Mouse (Mus musculus) CH12.LX (cell line): Measurements from ENCODE around the gene Ms4a18. TPM values are rescaled to one million over a fixed set of nuclear protein-coding genes. Genes with fewer than 3 reads are reported as not detected.

Source experiments
- DNase-seq: peaks from one replicate; pipeline ENCODE4 v3.0.0-alpha.2; 2013; ENCODE audit errors: extremely low read depth
- H3K27ac ChIP-seq: 2 replicates; pipeline ENCODE4 v1.5.1; 2012; ENCODE audit warnings: low read depth, mild to moderate bottlenecking, control low read depth, moderate library complexity; ENCODE audit not compliant: insufficient read depth
- H3K27me3 ChIP-seq: replicated peaks from 2 replicates; pipeline ENCODE3; 2012; ENCODE audit warnings: inconsistent platforms
- H3K36me3 ChIP-seq, 2 experiments: replicated peaks in 1 of 2; 2 replicates each; pipeline versions ENCODE3 to v1.6.1; 2012; ENCODE audit warnings: inconsistent platforms in 1 of 2, low read length in 1 of 2, mild to moderate bottlenecking in 1 of 2, mixed read lengths in 1 of 2, moderate library complexity in 1 of 2; ENCODE audit not compliant: control insufficient read depth in 1 of 2, insufficient read depth in 1 of 2
- H3K4me1 ChIP-seq, 2 experiments: 2 replicates each; pipeline ENCODE4 v1.6.1; 2012; ENCODE audit warnings: inconsistent platforms in 1 of 2, moderate library complexity in 1 of 2; ENCODE audit not compliant: insufficient read depth in 2 of 2, control insufficient read depth in 1 of 2
- H3K4me2 ChIP-seq: 2 replicates; pipeline ENCODE4 v1.6.1; 2012; ENCODE audit warnings: low read depth, mild to moderate bottlenecking, control low read depth; ENCODE audit not compliant: poor library complexity, insufficient read depth, severe bottlenecking
- H3K4me3 ChIP-seq, 3 experiments: fragments of 150-350 bp in 1 of 3; sonication (generic) in 1 of 3; replicated peaks in 1 of 3; 2 replicates each; pipeline versions ENCODE3 to v1.5.1; 2011 to 2012; ENCODE audit warnings: low read depth in 2 of 3, low read length in 2 of 3, mild to moderate bottlenecking in 2 of 3, moderate library complexity in 2 of 3, control low read depth in 1 of 3, improper control_type of control experiment in 1 of 3, inconsistent platforms in 1 of 3, mixed read lengths in 1 of 3; ENCODE audit not compliant: poor library complexity in 1 of 3
- H3K79me2 ChIP-seq: replicated peaks from 2 replicates; pipeline ENCODE4 v1.6.1; 2012; ENCODE audit warnings: mild to moderate bottlenecking, moderate library complexity; ENCODE audit not compliant: control insufficient read depth, poor library complexity, insufficient read depth, severe bottlenecking; ENCODE audit errors: extremely low read depth
- H3K9ac ChIP-seq: 2 replicates; pipeline ENCODE4 v1.6.1; 2012; ENCODE audit warnings: low read depth, mild to moderate bottlenecking, control low read depth, moderate library complexity; ENCODE audit not compliant: insufficient read depth
- H3K9me3 ChIP-seq: replicated peaks from 2 replicates; pipeline ENCODE3; 2012; ENCODE audit warnings: low read length, inconsistent platforms, mixed read lengths
- CHD1 ChIP-seq: IDR thresholded peaks from 2 replicates; pipeline ENCODE4 v1.6.1; 2012; ENCODE audit warnings: low read depth, low read length, improper control_type of control experiment, inconsistent platforms
- CHD2 ChIP-seq: IDR thresholded peaks from 2 replicates; pipeline ENCODE4 v1.6.1; 2011; ENCODE audit warnings: low read length, improper control_type of control experiment
- CTCF ChIP-seq, 2 experiments: IDR thresholded peaks in 1 of 2; conservative IDR thresholded peaks in 1 of 2; 2 replicates each; pipeline ENCODE4 v1.5.1; 2011 to 2012; ENCODE audit warnings: low read depth in 2 of 2, low read length in 2 of 2, improper control_type of control experiment in 1 of 2, inconsistent platforms in 1 of 2, mild to moderate bottlenecking in 1 of 2, moderate library complexity in 1 of 2
- ETS1 ChIP-seq: conservative IDR thresholded peaks from 2 replicates; pipeline ENCODE4 v1.6.1; 2012; ENCODE audit warnings: low read depth, mild to moderate bottlenecking, inconsistent platforms, low read length, improper control_type of control experiment, moderate library complexity
- GABPA ChIP-seq: IDR thresholded peaks from 2 replicates; pipeline ENCODE4 v1.6.1; 2012; ENCODE audit warnings: low read depth, low read length, improper control_type of control experiment, inconsistent platforms; ENCODE audit not compliant: insufficient replicate concordance
- HCFC1 ChIP-seq: IDR thresholded peaks from 2 replicates; pipeline ENCODE4 v1.6.1; 2012; ENCODE audit warnings: low read depth, mild to moderate bottlenecking, inconsistent platforms, low read length, improper control_type of control experiment
- JUND ChIP-seq: conservative IDR thresholded peaks from 2 replicates; pipeline ENCODE4 v1.6.1; 2011; ENCODE audit warnings: low read depth, low read length, improper control_type of control experiment
- KAT2A ChIP-seq: IDR thresholded peaks from 2 replicates; pipeline ENCODE4 v1.6.1; 2012; ENCODE audit warnings: low read length, improper control_type of control experiment, inconsistent platforms; ENCODE audit not compliant: insufficient replicate concordance
- MAFK ChIP-seq: IDR thresholded peaks from 2 replicates; pipeline ENCODE4 v1.6.1; 2011; ENCODE audit warnings: low read length, improper control_type of control experiment; ENCODE audit not compliant: insufficient replicate concordance
- MAX ChIP-seq: IDR thresholded peaks from 2 replicates; pipeline ENCODE4 v1.6.1; 2011; ENCODE audit warnings: low read length, improper control_type of control experiment
- MAZ ChIP-seq: IDR thresholded peaks from 2 replicates; pipeline ENCODE4 v1.6.1; 2012; ENCODE audit warnings: low read depth, mild to moderate bottlenecking, inconsistent platforms, low read length, improper control_type of control experiment, moderate library complexity
- MXI1 ChIP-seq: IDR thresholded peaks from 2 replicates; pipeline ENCODE4 v1.6.1; 2011; ENCODE audit warnings: mild to moderate bottlenecking, low read depth, low read length, improper control_type of control experiment
- PAX5 ChIP-seq: IDR thresholded peaks from 2 replicates; pipeline ENCODE4 v1.6.1; 2012; ENCODE audit warnings: low read length, inconsistent platforms, mixed read lengths
- POLR2AphosphoS2 ChIP-seq: IDR thresholded peaks from 2 replicates; pipeline ENCODE4 v1.6.1; 2011; ENCODE audit warnings: low read depth, low read length, improper control_type of control experiment
- SIN3A ChIP-seq: IDR thresholded peaks from 2 replicates; pipeline ENCODE4 v1.6.1; 2012; ENCODE audit warnings: low read length, improper control_type of control experiment, inconsistent platforms
- USF1 ChIP-seq: IDR thresholded peaks from 2 replicates; pipeline ENCODE4 v1.6.1; 2014; ENCODE audit warnings: low read depth, mild to moderate bottlenecking, inconsistent platforms, low read length, improper control_type of control experiment
- ZKSCAN1 ChIP-seq: IDR thresholded peaks from 2 replicates; pipeline ENCODE4 v1.6.1; 2012; ENCODE audit warnings: low read depth, inconsistent platforms, low read length, improper control_type of control experiment, borderline replicate concordance
- ZNF384 ChIP-seq: IDR thresholded peaks from 2 replicates; pipeline ENCODE4 v1.6.1; 2012; ENCODE audit warnings: low read depth, low read length, improper control_type of control experiment, inconsistent platforms
- dilution Hi-C: fragments of 300-500 bp; cut with MboI; formaldehyde crosslinking; loops from 2 replicates; pipeline ENCODE4 v1.14.3; 2020; ENCODE audit warnings: low sequenced_read_pairs; ENCODE audit not compliant: extremely low pct_unique_long_range_greater_than_20kb, extremely low pct_ligation_motif_present
- in situ Hi-C: fragments of 300-500 bp; cut with MboI; formaldehyde crosslinking; loops from 3 replicates; pipeline ENCODE4 v1.14.3; 2019; ENCODE audit warnings: low sequenced_read_pairs, low pct_ligation_motif_present, low pct_unique_long_range_greater_than_20kb, mixed read lengths
- polyA plus RNA-seq: library from polyadenylated mRNA; unstranded; fragments of >175 nt; gene quantifications from 2 replicates; pipeline ENCODE4 v1.2.1, GENCODE M21; 2012; ENCODE audit warnings: low read depth; ENCODE audit not compliant: insufficient read length
- total RNA-seq, 2 experiments: library from RNA; depleted of rRNA; stranded (reverse); fragments of 300-350 nt in 1 of 2; fragments of >200 nt in 1 of 2; gene quantifications; 2 replicates each; pipeline ENCODE4 v1.2.3; 2012 to 2014

Ms4a18 gene
- total and polyA plus RNA-seq, 3 experiments, result not detected

- H3K4me1 ChIP-seq, result peaks cover 21 to 47% of the 10 kb centered on the region in 2 experiments
- H3K27me3 ChIP-seq, result peaks cover 19% of the 10 kb centered on the region
- H3K79me2 ChIP-seq, result peaks cover 31% of the 10 kb centered on the region
- no peak overlapping the region for H3K27ac ChIP-seq
- H3K4me2 ChIP-seq, result peak overlapping the region; percentile 95
- peak overlapping the region; percentile 54 for H3K9ac ChIP-seq
- in situ Hi-C loops, result no loop called here
- peaks cover 19 to 38% of the 10 kb centered on the region in 2 experiments for H3K36me3 ChIP-seq
- peak overlapping the region; percentile 76 to 91 (median 85) for H3K4me3 ChIP-seq
- TF ChIP-seq POLR2AphosphoS2 (no peak), KAT2A (no peak), MAX (no peak), CTCF (conservative IDR thresholded peaks at IDR 0.05 in 1 of 2, IDR thresholded peaks at IDR 0.05 in 1 of 2; ENCODE audit: low read depth in 2 of 2, low read length in 2 of 2) (no peak), JUND (no peak), GABPA (no peak), MAFK (no peak), HCFC1 (no peak), USF1 (no peak), CHD1 (no peak), ZNF384 (no peak), PAX5 (no peak), MAZ (no peak), ZKSCAN1 (no peak), CHD2 (no peak), SIN3A (no peak), ETS1 (no peak)
- TF ChIP-seq, all 38 proteins: peak for 0
- dilution Hi-C loops, result no loop called here
- no peak for DNase-seq
- no peaks in the 10 kb centered on the region for H3K9me3 ChIP-seq
These were observed 69.4 kb downstream of the Ms4a18 start for GRCm38 (mm10) chr19:10948416-10948815.

GRCm38 (mm10) chr19:10947219-10947618 lies 70.6 kb downstream of the Ms4a18 start:
- peak overlapping the region; percentile 54 for H3K9ac ChIP-seq
- H3K4me2 ChIP-seq, result peak overlapping the region; percentile 95
- DNase-seq, result no peak
- H3K36me3 ChIP-seq, result peaks cover 30 to 50% of the 10 kb centered on the region in 2 experiments
- H3K4me1 ChIP-seq, result peaks cover 21 to 50% of the 10 kb centered on the region in 2 experiments
- H3K79me2 ChIP-seq, result peaks cover 31% of the 10 kb centered on the region
- no peak overlapping the region for H3K27ac ChIP-seq
- dilution Hi-C loops, result no loop called here
- H3K9me3 ChIP-seq, result no peaks in the 10 kb centered on the region
- in situ Hi-C loops, result no loop called here
- H3K27me3 ChIP-seq, result peaks cover 15% of the 10 kb centered on the region
- TF ChIP-seq MXI1 (no peak), ZKSCAN1 (no peak)
- H3K4me3 ChIP-seq, result peak overlapping the region; percentile 76 to 91 (median 85)

Other genes with a start within 250 kb of the Ms4a18 start
- 0.08 and 0.17 TPM in 2 replicates for gene Cd6, start 188.0 kb downstream of the Ms4a18 start, total RNA-seq (2012; rRNA removed)
- gene Cd6, start 188.0 kb downstream of the Ms4a18 start, total RNA-seq (2014; rRNA removed), result 0.09 and 0.15 TPM in 2 replicates
- gene Cd6, start 188.0 kb downstream of the Ms4a18 start, polyA plus RNA-seq, result 0.73 and 1.3 TPM in 2 replicates
- 84.5 and 86.7 TPM in 2 replicates for gene Slc15a3, start 178.3 kb downstream of the Ms4a18 start, total RNA-seq (2012; rRNA removed)
- gene Slc15a3, start 178.3 kb downstream of the Ms4a18 start, total RNA-seq (2014; rRNA removed), result 89.3 and 94.3 TPM in 2 replicates
- 217 and 219 TPM in 2 replicates for gene Slc15a3, start 178.3 kb downstream of the Ms4a18 start, polyA plus RNA-seq
- 2.0 and 2.9 TPM in 2 replicates for gene Tmem132a, start 148.1 kb downstream of the Ms4a18 start, total RNA-seq (2012; rRNA removed)
- 0.05 TPM in 1 of 2 replicates, not detected in the other for gene Tmem132a, start 148.1 kb downstream of the Ms4a18 start, total RNA-seq (2014; rRNA removed)
- 20.2 and 22.9 TPM in 2 replicates for gene Tmem132a, start 148.1 kb downstream of the Ms4a18 start, polyA plus RNA-seq
- 32.9 and 34.0 TPM in 2 replicates for gene Tmem109, start 136.0 kb downstream of the Ms4a18 start, total RNA-seq (2012; rRNA removed)
- 14.8 and 17.9 TPM in 2 replicates for gene Tmem109, start 136.0 kb downstream of the Ms4a18 start, total RNA-seq (2014; rRNA removed)
- gene Tmem109, start 136.0 kb downstream of the Ms4a18 start, polyA plus RNA-seq, result 46.3 and 51.5 TPM in 2 replicates
- 115 and 153 TPM in 2 replicates for gene Prpf19, start 122.8 kb downstream of the Ms4a18 start, total RNA-seq (2012; rRNA removed)
- 357 and 364 TPM in 2 replicates for gene Prpf19, start 122.8 kb downstream of the Ms4a18 start, total RNA-seq (2014; rRNA removed)
- 244 and 355 TPM in 2 replicates for gene Prpf19, start 122.8 kb downstream of the Ms4a18 start, polyA plus RNA-seq
- not detected in 2 replicates for gene Zp1, start 97.4 kb downstream of the Ms4a18 start, total RNA-seq (2012; rRNA removed)
- 0.26 TPM in 1 of 2 replicates, not detected in the other for gene Zp1, start 97.4 kb downstream of the Ms4a18 start, total RNA-seq (2014; rRNA removed)
- not detected in 2 replicates for gene Zp1, start 97.4 kb downstream of the Ms4a18 start, polyA plus RNA-seq
- gene Ptgdr2, start 80.9 kb downstream of the Ms4a18 start, total RNA-seq (2012; rRNA removed), result 0.13 and 0.17 TPM in 2 replicates
- gene Ptgdr2, start 80.9 kb downstream of the Ms4a18 start, total RNA-seq (2014; rRNA removed), result not detected in 2 replicates
- gene Ptgdr2, start 80.9 kb downstream of the Ms4a18 start, polyA plus RNA-seq, result not detected in 2 replicates
- 10.8 and 18.6 TPM in 2 replicates for gene Ccdc86, start 68.8 kb downstream of the Ms4a18 start, total RNA-seq (2012; rRNA removed)
- 8.5 and 9.5 TPM in 2 replicates for gene Ccdc86, start 68.8 kb downstream of the Ms4a18 start, total RNA-seq (2014; rRNA removed)
- 36.8 and 44.8 TPM in 2 replicates for gene Ccdc86, start 68.8 kb downstream of the Ms4a18 start, polyA plus RNA-seq
- gene Ms4a10, start 43.4 kb downstream of the Ms4a18 start, total RNA-seq (2012; rRNA removed), result not detected in 2 replicates
- gene Ms4a10, start 43.4 kb downstream of the Ms4a18 start, total RNA-seq (2014; rRNA removed), result not detected in 2 replicates
- not detected in 2 replicates for gene Ms4a10, start 43.4 kb downstream of the Ms4a18 start, polyA plus RNA-seq
- not detected in 2 replicates for gene Ms4a15, start 24.8 kb downstream of the Ms4a18 start, total RNA-seq (2012; rRNA removed)
- not detected in 2 replicates for gene Ms4a15, start 24.8 kb downstream of the Ms4a18 start, total RNA-seq (2014; rRNA removed)
- 0.37 TPM in 1 of 2 replicates, not detected in the other for gene Ms4a15, start 24.8 kb downstream of the Ms4a18 start, polyA plus RNA-seq
- not detected in 2 replicates for gene Ms4a8a, start 63.1 kb upstream of the Ms4a18 start, total RNA-seq (2012; rRNA removed)
- gene Ms4a8a, start 63.1 kb upstream of the Ms4a18 start, total RNA-seq (2014; rRNA removed), result not detected in 2 replicates
- gene Ms4a8a, start 63.1 kb upstream of the Ms4a18 start, polyA plus RNA-seq, result not detected in 2 replicates
- not detected in 2 replicates for gene 1700017D01Rik, start 112.8 kb upstream of the Ms4a18 start, total RNA-seq (2012; rRNA removed)
- gene 1700017D01Rik, start 112.8 kb upstream of the Ms4a18 start, total RNA-seq (2014; rRNA removed), result not detected in 2 replicates
- gene 1700017D01Rik, start 112.8 kb upstream of the Ms4a18 start, polyA plus RNA-seq, result not detected in 2 replicates
- not detected in 2 replicates for gene 1700025F22Rik, start 147.3 kb upstream of the Ms4a18 start, total RNA-seq (2012; rRNA removed)
- not detected in 2 replicates for gene 1700025F22Rik, start 147.3 kb upstream of the Ms4a18 start, total RNA-seq (2014; rRNA removed)
- gene 1700025F22Rik, start 147.3 kb upstream of the Ms4a18 start, polyA plus RNA-seq, result not detected in 2 replicates
- not detected in 2 replicates for gene Ms4a13, start 178.7 kb upstream of the Ms4a18 start, total RNA-seq (2012; rRNA removed)
- gene Ms4a13, start 178.7 kb upstream of the Ms4a18 start, total RNA-seq (2014; rRNA removed), result not detected in 2 replicates
- not detected in 2 replicates for gene Ms4a13, start 178.7 kb upstream of the Ms4a18 start, polyA plus RNA-seq
- gene Ms4a12, start 214.4 kb upstream of the Ms4a18 start, total RNA-seq (2012; rRNA removed), result not detected in 2 replicates
- not detected in 2 replicates for gene Ms4a12, start 214.4 kb upstream of the Ms4a18 start, total RNA-seq (2014; rRNA removed)
- not detected in 2 replicates for gene Ms4a12, start 214.4 kb upstream of the Ms4a18 start, polyA plus RNA-seq
- 106 and 137 TPM in 2 replicates for gene Ms4a1, start 248.2 kb upstream of the Ms4a18 start, total RNA-seq (2012; rRNA removed)
- 642 and 726 TPM in 2 replicates for gene Ms4a1, start 248.2 kb upstream of the Ms4a18 start, total RNA-seq (2014; rRNA removed)
- gene Ms4a1, start 248.2 kb upstream of the Ms4a18 start, polyA plus RNA-seq, result 345 and 387 TPM in 2 replicates